Mouse (Mus musculus) left cerebral cortex, postnatal 4 days (tissue): ENCODE measurements at regions not wholly inside any gene's neighbourhood (a gene's known extent, or its start where the extent isn't known, plus 50 kb on each side); places are given as distances from the start of the nearest gene placed in this dataset.

Experiments used
- DNase-seq: peaks from one replicate; pipeline ENCODE4 v3.0.0-alpha.2; 2022
- intact Hi-C: fragments of 180-260 bp; cut with DNase I; formaldehyde crosslinking; loops from one replicate; pipeline ENCODE4 v1.15.1; 2025

- intact Hi-C loops, result no loop called here
- DNase-seq, result no peak
Measured at GRCm38 (mm10) chr10:100685748-100686147, 95.5 kb downstream of the 1700017N19Rik start.

GRCm38 (mm10) chr10:100695944-100696343, 105.7 kb downstream of the 1700017N19Rik start:
- DNase-seq, result no peak
- intact Hi-C loops, result no loop called here

DNA sequence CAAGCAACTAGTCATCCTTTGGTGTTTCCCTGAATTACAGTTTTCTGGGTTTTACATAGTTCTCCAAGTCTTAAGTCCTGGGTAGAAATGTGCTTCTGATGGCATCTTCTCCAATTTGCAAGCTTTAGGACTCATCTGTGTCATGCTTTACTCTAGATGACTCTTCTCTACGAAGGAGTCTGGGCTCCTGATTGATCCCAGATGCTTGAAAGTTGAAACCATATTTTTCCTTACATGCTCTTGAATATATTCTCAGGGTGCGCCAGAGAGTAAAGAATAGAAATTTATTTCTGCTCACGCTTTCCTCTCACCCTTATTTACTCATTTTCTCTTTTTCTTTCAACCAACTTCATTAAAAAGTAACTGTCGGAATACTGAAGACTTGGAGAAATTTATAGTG, 108.9 kb downstream of the 1700017N19Rik start:
- no peak for DNase-seq
- intact Hi-C loops, result no loop called here

DNA sequence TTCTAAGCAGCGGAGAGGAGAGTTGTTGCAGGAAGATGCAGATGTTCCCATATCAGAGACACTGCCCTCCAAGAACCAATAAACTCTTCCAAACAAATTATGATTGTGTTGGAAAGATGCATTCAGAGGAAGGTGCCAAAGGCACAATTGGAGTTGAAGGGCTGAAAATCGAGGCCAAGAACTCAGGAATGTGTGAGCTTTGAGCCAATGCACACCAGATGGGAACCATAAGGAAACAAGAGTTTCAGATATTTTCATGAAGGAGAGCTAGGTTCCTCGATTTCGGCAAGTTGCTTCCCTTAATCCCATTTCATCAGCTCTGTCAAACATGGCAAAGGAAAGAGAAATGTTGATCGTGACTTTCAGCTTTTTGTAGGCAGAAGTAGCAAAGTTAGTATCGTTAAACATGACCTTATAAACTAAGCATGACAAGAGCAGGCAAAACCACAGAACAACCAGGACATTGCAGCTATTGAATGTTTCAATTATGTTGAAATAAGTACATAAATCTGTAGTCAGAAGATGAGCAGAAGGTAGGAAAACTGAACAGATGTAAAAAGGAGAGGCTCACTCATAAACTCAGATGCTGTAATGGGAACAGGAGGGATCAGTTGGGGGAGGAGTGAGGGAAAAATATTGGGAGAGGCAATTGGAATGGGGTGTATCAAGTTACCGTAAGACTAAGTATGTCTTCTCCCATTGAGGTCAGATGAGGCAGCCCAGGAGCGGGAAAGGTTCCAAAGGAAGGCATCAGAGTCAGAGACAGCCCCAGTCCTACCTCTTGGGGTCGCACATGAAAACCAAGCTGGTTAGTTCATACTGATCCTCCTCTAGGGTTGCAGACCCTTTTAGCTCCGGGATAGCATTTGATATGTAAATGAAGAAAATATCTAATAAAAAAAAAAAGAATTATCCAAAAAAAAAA, 110.3 kb downstream of the 1700017N19Rik start:
- intact Hi-C loops, result no loop called here
- DNase-seq, result peak; percentile 28

DNA sequence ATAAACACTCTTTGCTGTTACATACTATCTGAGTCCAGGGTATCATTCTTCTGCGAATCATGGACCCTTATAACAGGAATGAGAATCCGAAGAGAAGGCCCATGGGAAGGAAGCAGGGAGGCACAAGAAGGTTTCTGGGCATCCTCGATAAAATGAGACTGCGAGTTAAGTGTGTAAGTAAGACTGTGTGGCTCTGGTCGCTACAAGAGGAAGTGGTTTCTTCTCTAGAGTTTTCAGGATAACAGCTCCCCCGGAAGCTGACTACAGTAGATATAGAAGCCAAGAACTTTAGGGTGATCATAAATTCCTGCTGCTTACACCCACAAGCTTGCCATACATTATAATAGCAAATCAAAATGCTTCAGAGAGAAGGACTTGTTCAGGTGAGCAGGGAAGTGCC, 111.7 kb downstream of the 1700017N19Rik start:
- intact Hi-C loops, result no loop called here
- DNase-seq, result no peak

DNA sequence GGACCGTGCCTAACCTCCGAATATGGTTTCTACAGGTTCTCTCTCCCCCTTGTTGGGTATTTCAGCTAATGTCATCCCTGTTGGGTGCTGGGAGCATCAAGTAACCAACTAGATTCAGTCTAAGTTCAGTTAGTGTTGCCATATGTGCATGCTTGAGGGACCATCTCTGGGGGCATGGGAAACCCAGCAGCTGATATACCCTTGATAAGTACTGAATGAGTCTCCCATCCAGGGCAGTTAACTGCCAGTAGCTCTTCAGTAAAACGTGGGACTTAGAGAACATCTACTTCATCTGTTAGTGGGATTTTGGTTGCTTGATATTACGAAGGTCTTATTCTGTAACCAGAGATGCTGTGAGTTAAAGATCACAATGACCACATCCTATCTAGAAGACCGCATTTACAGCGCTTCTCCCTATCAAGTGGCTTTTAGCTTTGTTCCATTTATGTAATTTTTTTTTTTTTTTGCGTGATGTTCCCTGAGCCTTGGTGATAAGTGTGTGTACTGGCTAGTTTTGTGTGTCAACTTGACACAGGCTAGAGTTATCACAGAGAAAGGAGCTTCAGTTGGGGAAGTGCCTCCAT, 125.9 kb downstream of the 1700017N19Rik start:
- intact Hi-C loops, result no loop called here
- no peak for DNase-seq

DNA sequence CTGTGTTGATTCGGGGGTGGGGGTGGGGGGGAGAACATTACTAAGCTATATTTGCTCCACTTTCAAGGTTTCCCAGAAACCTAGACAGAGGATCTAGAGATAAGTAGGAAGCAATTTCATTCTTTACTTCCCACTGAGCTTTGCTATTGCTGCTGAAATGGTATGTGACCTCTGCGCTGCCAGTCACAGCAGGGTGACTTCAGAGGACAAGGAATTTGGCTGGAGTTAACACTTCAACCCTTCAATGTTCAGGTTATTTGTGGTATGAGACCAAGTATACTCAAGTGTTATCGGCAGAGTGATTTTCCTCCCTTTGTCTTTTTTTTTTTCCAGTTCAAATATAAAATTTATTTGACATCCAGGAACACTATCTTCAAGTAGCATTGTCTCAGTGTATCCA, 128.3 kb downstream of the 1700017N19Rik start:
- intact Hi-C loops, result no loop called here
- no peak for DNase-seq

DNA sequence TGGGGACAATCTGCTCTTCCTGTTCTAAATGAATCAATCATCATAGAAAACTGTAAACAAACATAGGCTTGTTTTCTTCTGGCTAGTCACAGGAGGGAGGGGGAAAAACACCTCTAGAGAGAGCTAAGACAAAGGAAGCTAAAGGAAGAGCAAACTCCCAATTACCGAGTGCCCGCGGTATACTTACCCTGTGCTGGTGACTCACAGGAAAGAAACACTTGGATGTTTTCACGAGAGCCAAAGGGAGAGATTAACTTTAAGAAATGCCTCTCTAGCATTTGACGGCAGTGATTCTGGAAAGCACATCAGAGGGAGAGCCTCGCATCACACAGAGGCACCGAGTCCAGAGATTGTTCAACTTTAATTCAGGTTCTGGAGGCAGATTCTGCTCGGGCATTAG, 151.0 kb downstream of the 1700017N19Rik start:
- DNase-seq, result no peak
- intact Hi-C loops, result loop anchor here (5.0 kb wide), 2 partner anchors 941 to 1416 kb away; partner anchors contain the start of gene Mgat4c

DNA sequence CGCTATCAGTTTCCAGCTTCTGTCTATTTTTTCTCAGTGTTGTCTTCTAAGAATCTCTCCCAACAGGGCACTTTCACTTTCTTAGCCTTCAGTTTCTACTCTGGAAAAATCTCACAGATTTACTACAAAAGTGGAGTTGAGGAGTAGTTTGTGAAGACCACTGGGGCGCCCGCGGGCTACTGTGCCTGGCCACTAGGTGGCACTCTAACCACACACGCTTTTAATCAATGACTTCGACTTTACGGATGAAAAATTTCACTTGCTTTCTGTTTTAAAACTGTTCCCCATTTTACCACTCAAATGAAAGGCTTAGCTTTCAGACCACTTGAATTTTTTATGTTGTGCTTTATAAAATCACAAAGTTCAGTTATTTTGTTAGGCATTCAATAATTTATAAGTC, 151.8 kb downstream of the 1700017N19Rik start:
- intact Hi-C loops, result loop anchor here (1.0 to 5.0 kb wide), 3 partner anchors 940 to 1676 kb away; partner anchors contain the start of gene Mgat4c

GRCm38 (mm10) chr10:100746151-100746550, 155.9 kb downstream of the 1700017N19Rik start:
- intact Hi-C loops, result no loop called here
- no peak for DNase-seq

More for the DNA sequence above, 151.8 kb downstream of the 1700017N19Rik start:
- peak; percentile 75 for DNase-seq

- DNase-seq, result no peak
- intact Hi-C loops, result no loop called here
Measured at GRCm38 (mm10) chr10:100754957-100755356, 164.7 kb downstream of the 1700017N19Rik start.

- DNase-seq, result no peak
- intact Hi-C loops, result no loop called here
Measured at GRCm38 (mm10) chr10:100774252-100774651, 184.0 kb downstream of the 1700017N19Rik start.

DNA sequence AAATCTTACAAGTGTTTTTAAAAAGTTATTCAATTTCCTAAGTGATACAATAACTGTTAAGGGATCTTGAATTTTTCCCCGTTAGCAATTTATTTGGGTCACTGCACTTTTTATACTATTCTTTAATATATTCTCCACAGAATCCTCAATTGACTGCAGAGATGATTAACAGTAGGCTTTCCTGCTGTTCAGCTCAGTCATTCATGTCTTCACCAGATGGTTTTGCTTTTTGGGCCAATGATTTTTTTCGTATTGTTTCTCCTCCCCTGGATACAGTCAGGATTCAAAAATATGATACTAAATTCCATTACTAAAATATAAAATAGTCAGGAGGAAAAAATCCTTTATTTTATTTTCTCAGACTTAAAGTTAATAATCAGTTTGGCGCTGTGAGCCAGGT, 201.9 kb downstream of the 1700017N19Rik start:
- intact Hi-C loops, result no loop called here
- DNase-seq, result no peak

DNA sequence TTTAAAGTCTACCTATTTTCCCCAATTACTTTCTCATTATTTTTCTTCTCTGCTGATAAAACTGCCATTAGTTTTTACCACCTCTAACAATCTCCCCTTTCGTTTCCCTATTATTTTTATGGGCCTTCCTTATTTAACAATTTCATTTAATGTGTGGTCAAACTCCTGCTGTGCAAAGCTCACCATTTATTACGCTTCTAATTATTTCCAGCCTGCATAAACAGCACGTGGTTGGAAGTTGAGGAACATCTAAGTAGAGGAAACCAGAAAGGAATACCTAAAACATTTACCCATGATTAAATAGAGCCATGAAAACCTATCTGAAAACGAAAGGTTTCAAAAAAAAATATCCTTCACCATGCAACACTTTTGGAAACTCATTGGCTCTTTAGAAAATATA, 202.3 kb downstream of the 1700017N19Rik start:
- DNase-seq, result no peak
- intact Hi-C loops, result no loop called here

DNA sequence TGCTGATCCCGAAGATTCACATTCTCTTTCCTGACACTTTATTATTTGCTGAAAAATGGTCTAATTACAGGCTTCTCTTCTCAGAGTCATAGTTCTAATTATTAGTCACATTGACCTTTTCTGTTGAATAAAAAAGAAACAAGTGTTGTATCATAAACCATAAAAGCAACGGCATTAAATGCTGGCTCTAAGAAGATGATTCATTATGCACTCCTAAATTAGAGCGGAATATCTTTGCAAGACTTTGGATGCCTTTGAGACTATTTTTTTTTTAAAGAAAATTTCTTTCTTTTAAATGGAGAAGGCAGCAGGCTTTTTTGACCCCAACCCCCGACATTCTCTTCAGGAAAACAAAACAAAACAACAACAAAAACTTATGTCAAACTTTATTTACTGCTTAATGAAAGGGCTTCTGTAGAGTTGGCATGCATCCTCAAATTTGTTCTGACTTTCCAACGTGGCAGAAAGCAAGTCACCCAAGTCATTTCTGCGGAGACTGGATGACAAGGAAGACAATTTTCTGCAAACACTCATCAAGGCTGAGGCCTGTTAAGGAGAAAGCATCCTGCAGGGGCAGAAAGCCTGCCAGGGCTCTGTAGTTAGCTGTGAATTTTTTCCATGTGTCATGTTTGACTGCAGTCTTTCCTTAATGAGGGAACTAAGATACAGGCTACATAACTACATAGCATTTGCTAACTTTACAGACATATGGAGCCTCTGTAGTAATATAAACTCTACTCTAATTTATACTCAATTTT, 205.1 kb downstream of the 1700017N19Rik start:
- peak; percentile 10 for DNase-seq
- intact Hi-C loops, result no loop called here

DNA sequence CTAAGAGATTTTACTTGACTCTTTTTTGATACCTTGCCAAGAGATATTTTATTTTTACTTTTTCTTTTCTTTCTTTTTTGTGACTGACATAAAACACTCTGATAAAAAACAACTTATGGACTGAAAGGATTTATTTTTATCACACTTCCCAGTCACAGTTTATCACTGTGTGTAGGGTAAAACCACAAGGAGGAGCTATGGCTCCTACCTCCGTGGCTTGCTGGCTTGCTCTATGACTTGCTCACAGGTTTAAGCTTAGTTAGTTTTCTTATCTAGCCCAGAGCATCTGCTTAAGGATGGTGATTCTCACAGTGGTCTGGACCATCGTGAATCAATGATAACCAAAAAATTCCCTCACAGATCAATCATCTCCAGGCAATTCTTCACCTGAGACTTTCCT, 221.4 kb downstream of the 1700017N19Rik start:
- no peak for DNase-seq
- intact Hi-C loops, result no loop called here

- intact Hi-C loops, result no loop called here
Measured at GRCm38 (mm10) chr10:100834794-100835193, 244.5 kb downstream of the 1700017N19Rik start.

GRCm38 (mm10) chr10:100853213-100853612, 262.9 kb downstream of the 1700017N19Rik start:
- intact Hi-C loops, result no loop called here
- DNase-seq, result no peak

More at GRCm38 (mm10) chr10:100834794-100835193, 244.5 kb downstream of the 1700017N19Rik start:
- no peak for DNase-seq

DNA sequence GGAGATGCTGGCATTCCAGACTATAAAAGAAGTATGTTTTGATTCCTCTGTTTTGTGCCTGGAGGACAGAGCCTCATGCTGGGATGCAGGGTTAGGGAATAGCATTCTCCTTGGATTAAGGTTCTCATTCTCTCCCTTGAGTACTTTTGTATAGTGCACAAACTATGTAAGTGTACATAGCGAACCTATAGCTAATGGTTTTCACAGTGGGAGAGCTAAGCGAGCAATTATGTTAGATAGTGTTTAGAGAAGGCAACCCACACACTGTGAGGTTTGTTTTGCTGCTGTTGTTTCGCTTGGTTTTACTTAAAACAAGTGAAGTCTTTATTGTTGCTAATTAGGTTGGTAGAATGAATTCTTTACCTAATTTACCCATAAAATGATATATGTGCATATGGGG, 266.2 kb downstream of the 1700017N19Rik start:
- intact Hi-C loops, result no loop called here
- DNase-seq, result no peak

DNA sequence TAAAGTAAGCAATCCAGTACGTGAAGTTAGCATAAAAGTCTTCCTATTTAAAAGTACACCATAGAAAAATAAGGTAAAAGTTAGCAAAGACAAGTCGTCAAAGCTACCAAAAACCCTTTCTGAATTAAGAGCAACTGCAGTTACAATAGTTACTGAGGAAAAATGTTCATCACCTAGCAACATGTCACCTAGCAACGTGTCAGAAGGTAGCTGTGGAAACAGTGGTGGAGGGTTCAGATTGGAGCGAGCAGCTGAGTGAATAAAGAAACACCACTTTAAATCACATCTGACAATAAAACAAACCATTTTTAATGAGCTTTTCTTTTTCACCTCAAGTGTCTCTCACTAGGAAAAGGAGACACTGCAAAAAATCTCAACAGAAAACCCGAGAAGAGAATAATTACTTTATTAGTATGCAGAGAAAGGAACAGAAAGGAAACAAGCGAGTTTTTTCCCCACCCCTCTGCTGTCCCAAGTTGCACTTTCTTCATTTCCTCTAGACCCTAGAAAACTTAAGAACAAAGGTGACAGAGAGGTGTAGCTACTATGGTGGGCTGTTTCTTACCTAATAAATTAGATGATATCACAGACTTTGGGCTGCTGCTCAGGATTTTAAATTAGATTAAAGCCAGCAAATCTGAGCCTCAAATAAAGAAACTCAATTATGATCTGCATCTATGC, 275.4 kb downstream of the 1700017N19Rik start:
- peak; percentile 10 for DNase-seq
- intact Hi-C loops, result no loop called here
